Mouse (Mus musculus): Measurements from ENCODE around the gene Lrrc56. TPM values are rescaled to one million over a fixed set of nuclear protein-coding genes. Genes with fewer than 3 reads are reported as not detected.

The Lrrc56 gene
- total and polyA plus RNA-seq, 3 experiments = 1.3 to 4.0 (median 2.3) TPM

GRCm38 (mm10) chr7:141194409-141194808, 452 bp downstream of the Lrrc56 start:
- ATAC-seq (ENCODE audit: extremely low read depth, insufficient number of reproducible peaks, low FRiP score, poor library complexity, severe bottlenecking) (peak; percentile 25; the same call in 1 of the 2 replicates), DNase-seq (ENCODE audit: low spot score) (no peak)
- Histone ChIP-seq H3K4me1 (ENCODE audit: insufficient read depth, low read depth, low read length) (peaks cover 59% of the 10 kb centered on the region), H3K27me3 (ENCODE audit: insufficient read depth, low read length) (no peaks in the 10 kb centered on the region; the same call in 1 of the 2 replicates), H3K36me3 (replicated peaks) (peaks cover 43% of the 10 kb centered on the region), H3K9me3 (replicated peaks) (no peaks in the 10 kb centered on the region), H3K4me3 (ENCODE audit: low read depth, low read length) (peak overlapping the region; percentile 89)
- TF ChIP-seq GATA1 (IDR thresholded peaks at IDR 0.05; ENCODE audit: borderline replicate concordance, low read length) (no peak), GATA2 (IDR thresholded peaks at IDR 0.05; ENCODE audit: borderline replicate concordance, low read depth, low read length) (no peak), POLR2AphosphoS5 (IDR thresholded peaks at IDR 0.05; ENCODE audit: insufficient replicate concordance, low read depth, low read length) (no peak), CTCF (IDR thresholded peaks at IDR 0.05; ENCODE audit: low read depth, low read length) (no peak), TAL1 (conservative IDR thresholded peaks at IDR 0.05; ENCODE audit: low read depth, low read length) (no peak)

GRCm38 (mm10) chr7:141194830-141195229, 873 bp downstream of the Lrrc56 start:
- DNase-seq (ENCODE audit: low spot score) (peak; percentile 70), ATAC-seq (ENCODE audit: extremely low read depth, insufficient number of reproducible peaks, low FRiP score, poor library complexity, severe bottlenecking) (peak; percentile 32)
- Histone ChIP-seq H3K4me1 (ENCODE audit: insufficient read depth, low read depth, low read length) (peaks cover 56% of the 10 kb centered on the region), H3K36me3 (replicated peaks) (peaks cover 39% of the 10 kb centered on the region), H3K27me3 (ENCODE audit: insufficient read depth, low read length) (peaks cover 2% of the 10 kb centered on the region; the same call in 1 of the 2 replicates), H3K4me3 (ENCODE audit: low read depth, low read length) (peak overlapping the region; percentile 89), H3K9me3 (replicated peaks) (no peaks in the 10 kb centered on the region)
- TF ChIP-seq GATA1 (IDR thresholded peaks at IDR 0.05; ENCODE audit: borderline replicate concordance, low read length) (no peak), POLR2AphosphoS5 (IDR thresholded peaks at IDR 0.05; ENCODE audit: insufficient replicate concordance, low read depth, low read length) (no peak), TAL1 (conservative IDR thresholded peaks at IDR 0.05; ENCODE audit: low read depth, low read length) (no peak), GATA2 (IDR thresholded peaks at IDR 0.05; ENCODE audit: borderline replicate concordance, low read depth, low read length) (no peak)

DNA sequence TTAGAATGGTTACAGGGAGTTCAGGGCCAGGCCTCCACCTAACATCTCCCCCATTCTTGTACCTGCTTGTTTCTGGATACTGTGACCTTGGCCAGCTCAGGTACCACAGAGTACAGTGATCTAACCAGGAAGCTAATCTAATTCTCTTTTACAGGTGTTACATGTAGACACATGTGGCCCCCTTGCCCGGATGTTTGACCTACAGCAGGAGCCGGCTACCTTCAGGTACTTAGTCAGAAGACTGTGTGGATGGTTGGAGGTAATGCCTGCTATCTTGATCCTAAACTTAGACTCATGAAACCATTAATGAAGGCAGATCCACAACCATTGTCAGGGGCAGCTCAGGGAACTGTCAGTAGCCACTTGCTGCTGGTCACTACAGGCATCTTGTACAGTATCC, 1.8 kb downstream of the Lrrc56 start:
- peaks cover 48% of the 10 kb centered on the region for H3K4me1 ChIP-seq (ENCODE audit: insufficient read depth, low read depth, low read length)

DNA sequence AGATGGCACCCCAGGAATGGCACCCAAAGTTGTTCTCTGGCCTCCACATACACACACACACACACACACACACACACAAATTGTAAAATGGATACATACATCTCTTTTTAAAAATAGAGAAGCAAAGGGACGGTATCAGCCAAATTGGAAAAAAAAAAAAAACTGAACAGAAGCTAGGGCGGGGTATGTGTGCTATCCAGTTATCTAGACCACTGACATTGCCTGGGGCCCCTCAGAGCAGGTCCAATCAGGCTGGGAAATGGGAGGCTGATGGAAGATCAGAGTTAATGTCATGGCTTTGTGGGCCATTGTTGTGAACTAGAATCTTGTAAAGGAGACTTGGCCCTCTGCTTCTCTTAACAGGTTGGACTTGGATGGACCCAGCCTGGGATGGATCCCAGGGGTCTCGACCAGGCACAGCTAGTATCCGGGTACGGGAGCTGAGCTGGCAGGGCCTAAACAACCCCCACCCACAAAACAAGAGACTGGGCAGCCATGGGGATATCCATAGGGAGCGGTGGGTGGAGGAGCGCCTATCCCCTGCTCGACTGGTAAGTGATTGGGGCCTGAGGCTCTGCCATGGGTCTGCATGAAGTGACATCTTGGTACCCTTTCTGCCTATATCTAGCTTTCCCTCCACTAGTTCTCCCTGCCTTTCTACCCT, 2.8 kb downstream of the Lrrc56 start:
- ATAC-seq (ENCODE audit: extremely low read depth, insufficient number of reproducible peaks, low FRiP score, poor library complexity, severe bottlenecking) = no peak
- Histone ChIP-seq H3K4me1 (ENCODE audit: insufficient read depth, low read depth, low read length) (peaks cover 41% of the 10 kb centered on the region), H3K4me3 (ENCODE audit: low read depth, low read length) (no peak overlapping the region), H3K9me3 (replicated peaks) (no peaks in the 10 kb centered on the region), H3K36me3 (replicated peaks) (peaks cover 19% of the 10 kb centered on the region), H3K27me3 (ENCODE audit: insufficient read depth, low read length) (peaks cover 2% of the 10 kb centered on the region; the same call in 1 of the 2 replicates)
- no peak for TF ChIP-seq GATA2 (IDR thresholded peaks at IDR 0.05; ENCODE audit: borderline replicate concordance, low read depth, low read length)
- no peak for TF ChIP-seq CTCF (IDR thresholded peaks at IDR 0.05; ENCODE audit: low read depth, low read length)
- no peak for TF ChIP-seq GATA1 (IDR thresholded peaks at IDR 0.05; ENCODE audit: borderline replicate concordance, low read length)
- no peak for TF ChIP-seq POLR2AphosphoS5 (IDR thresholded peaks at IDR 0.05; ENCODE audit: insufficient replicate concordance, low read depth, low read length)
- TF ChIP-seq TAL1 (conservative IDR thresholded peaks at IDR 0.05; ENCODE audit: low read depth, low read length) = no peak
- no peak for DNase-seq (ENCODE audit: low spot score)

More for the DNA sequence above, 1.8 kb downstream of the Lrrc56 start:
- Histone ChIP-seq H3K4me3 (ENCODE audit: low read depth, low read length) (no peak overlapping the region), H3K27me3 (ENCODE audit: insufficient read depth, low read length) (peaks cover 2% of the 10 kb centered on the region; the same call in 1 of the 2 replicates), H3K9me3 (replicated peaks) (no peaks in the 10 kb centered on the region), H3K36me3 (replicated peaks) (peaks cover 29% of the 10 kb centered on the region)
- ATAC-seq (ENCODE audit: extremely low read depth, insufficient number of reproducible peaks, low FRiP score, poor library complexity, severe bottlenecking) (no peak), DNase-seq (ENCODE audit: low spot score) (no peak)
- no peak for TF ChIP-seq POLR2AphosphoS5 (IDR thresholded peaks at IDR 0.05; ENCODE audit: insufficient replicate concordance, low read depth, low read length)
- no peak for TF ChIP-seq GATA1 (IDR thresholded peaks at IDR 0.05; ENCODE audit: borderline replicate concordance, low read length)
- TF ChIP-seq CTCF (IDR thresholded peaks at IDR 0.05; ENCODE audit: low read depth, low read length) = no peak
- TF ChIP-seq GATA2 (IDR thresholded peaks at IDR 0.05; ENCODE audit: borderline replicate concordance, low read depth, low read length) = no peak
- TF ChIP-seq TAL1 (conservative IDR thresholded peaks at IDR 0.05; ENCODE audit: low read depth, low read length) = no peak

- Histone ChIP-seq H3K27me3 (ENCODE audit: insufficient read depth, low read length) (peaks cover 2% of the 10 kb centered on the region; the same call in 1 of the 2 replicates), H3K9me3 (replicated peaks) (no peaks in the 10 kb centered on the region), H3K36me3 (replicated peaks) (peaks cover 8% of the 10 kb centered on the region), H3K4me3 (ENCODE audit: low read depth, low read length) (no peak overlapping the region), H3K4me1 (ENCODE audit: insufficient read depth, low read depth, low read length) (peaks cover 27% of the 10 kb centered on the region)
- DNase-seq (ENCODE audit: low spot score) (no peak), ATAC-seq (ENCODE audit: extremely low read depth, insufficient number of reproducible peaks, low FRiP score, poor library complexity, severe bottlenecking) (no peak)
- TF ChIP-seq POLR2AphosphoS5 (IDR thresholded peaks at IDR 0.05; ENCODE audit: insufficient replicate concordance, low read depth, low read length) (no peak), GATA1 (IDR thresholded peaks at IDR 0.05; ENCODE audit: borderline replicate concordance, low read length) (no peak), CTCF (IDR thresholded peaks at IDR 0.05; ENCODE audit: low read depth, low read length) (no peak), GATA2 (IDR thresholded peaks at IDR 0.05; ENCODE audit: borderline replicate concordance, low read depth, low read length) (no peak), TAL1 (conservative IDR thresholded peaks at IDR 0.05; ENCODE audit: low read depth, low read length) (no peak)
These were observed 4.2 kb downstream of the Lrrc56 start for GRCm38 (mm10) chr7:141198121-141198520.

DNA sequence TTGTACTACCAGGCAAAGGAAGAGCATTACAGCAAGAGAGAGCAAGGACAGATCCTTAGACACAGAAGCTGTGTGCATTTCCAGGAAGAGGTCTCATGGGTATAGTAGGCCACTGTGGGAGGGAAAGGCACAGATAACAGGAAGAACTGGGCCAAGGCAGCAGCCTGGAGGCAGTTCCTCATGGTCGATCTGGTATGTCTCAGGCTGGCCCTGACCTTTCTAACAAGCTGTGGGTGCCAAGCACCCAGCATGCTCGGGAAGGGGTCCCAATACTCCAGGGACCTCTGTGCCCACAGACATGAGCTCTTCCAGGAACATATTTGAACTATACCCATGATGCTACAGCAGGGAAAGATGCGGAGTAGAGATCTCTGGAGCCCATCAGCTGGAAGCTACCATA, 10.6 kb downstream of the Lrrc56 start:
- no peaks in the 10 kb centered on the region for H3K9me3 ChIP-seq (replicated peaks)
- H3K4me3 ChIP-seq (ENCODE audit: low read depth, low read length) = no peak overlapping the region
- ATAC-seq (ENCODE audit: extremely low read depth, insufficient number of reproducible peaks, low FRiP score, poor library complexity, severe bottlenecking) (no peak), DNase-seq (ENCODE audit: low spot score) (no peak)
- H3K4me1 ChIP-seq (ENCODE audit: insufficient read depth, low read depth, low read length) = no peaks in the 10 kb centered on the region
- H3K27me3 ChIP-seq (ENCODE audit: insufficient read depth, low read length) = peaks cover 47% of the 10 kb centered on the region
- TF ChIP-seq GATA2 (IDR thresholded peaks at IDR 0.05; ENCODE audit: borderline replicate concordance, low read depth, low read length) (no peak), GATA1 (IDR thresholded peaks at IDR 0.05; ENCODE audit: borderline replicate concordance, low read length) (no peak), TAL1 (conservative IDR thresholded peaks at IDR 0.05; ENCODE audit: low read depth, low read length) (no peak), CTCF (IDR thresholded peaks at IDR 0.05; ENCODE audit: low read depth, low read length) (no peak), POLR2AphosphoS5 (IDR thresholded peaks at IDR 0.05; ENCODE audit: insufficient replicate concordance, low read depth, low read length) (no peak)
- H3K36me3 ChIP-seq (replicated peaks) = no peaks in the 10 kb centered on the region
